Mouse (Mus musculus) kidney, postnatal 0 days (tissue): Measurements from ENCODE around the gene Gabpb1. TPM values are rescaled to one million over a fixed set of nuclear protein-coding genes. Genes with fewer than 3 reads are reported as not detected.
A peak's percentile ranks its signal among the peaks of the same experiment; 100 is the strongest.

Experiments used
- ATAC-seq: fragments of 200-750 bp; cut with Nextera tagmentation; replicated peaks from 2 replicates; pipeline ENCODE4 v1.8.0; 2017; ENCODE audit warnings: low read depth, moderate number of reproducible peaks, moderate TSS enrichment, moderate library complexity; ENCODE audit not compliant: low FRiP score
- DNase-seq: peaks from one replicate; pipeline ENCODE4 v3.0.0-alpha.2; 2016; ENCODE audit warnings: low spot score
- H3K27ac ChIP-seq: fragments of 300-500 bp; sonication (generic); 2 replicates; pipeline ENCODE4 v1.5.1; 2014; ENCODE audit warnings: mild to moderate bottlenecking
- H3K27me3 ChIP-seq: fragments of 300-500 bp; sonication (generic); 2 replicates; pipeline ENCODE4 v1.6.1; 2014; ENCODE audit warnings: low read length, mixed read lengths; ENCODE audit not compliant: insufficient read depth
- H3K36me3 ChIP-seq: fragments of 300-500 bp; sonication (generic); 2 replicates; pipeline ENCODE4 v1.6.1; 2014; ENCODE audit warnings: low read length, mixed read lengths; ENCODE audit not compliant: insufficient read depth
- H3K4me1 ChIP-seq: fragments of 300-500 bp; sonication (generic); replicated peaks from 2 replicates; pipeline ENCODE4 v1.6.1; 2014; ENCODE audit warnings: antibody characterized with exemption, low read length, mixed read lengths; ENCODE audit not compliant: insufficient read depth
- H3K4me2 ChIP-seq: fragments of 300-500 bp; sonication (generic); 2 replicates; pipeline ENCODE4 v1.6.1; 2014; ENCODE audit warnings: mild to moderate bottlenecking, low read length, moderate library complexity, mixed read lengths
- H3K4me3 ChIP-seq: fragments of 300-500 bp; sonication (generic); replicated peaks from 2 replicates; pipeline ENCODE4 v1.5.1; 2014; ENCODE audit warnings: low read depth, low read length
- H3K9ac ChIP-seq: fragments of 300-500 bp; sonication (generic); 2 replicates; pipeline ENCODE4 v1.6.1; 2014; ENCODE audit warnings: low read depth, low read length
- H3K9me3 ChIP-seq: fragments of 300-500 bp; sonication (generic); replicated peaks from 2 replicates; pipeline ENCODE4 v1.6.1; 2016; ENCODE audit warnings: low read length, inconsistent platforms, mixed read lengths
- CTCF ChIP-seq: IDR thresholded peaks from 2 replicates; pipeline ENCODE4 v1.5.1; 2016; ENCODE audit warnings: antibody characterized with exemption, low read depth, mild to moderate bottlenecking, moderate library complexity
- WGBS: fragments of 180-500 bp; shearing (Covaris S2); extraction: QIAGEN DNeasy Blood & Tissue Kit; methylation state at CpG from one replicate; pipeline ENCODE4 v1.1.7; 2014; 5-methylcytosine and 5-hydroxymethylcytosine counted together
- polyA plus RNA-seq: library from polyadenylated mRNA; unstranded; fragments of >200 nt; fragmentation: Nextera tagmentation; extraction: Ambion mirVana; gene quantifications from 2 replicates; pipeline ENCODE4 v1.2.1, GENCODE M21; 2015

Gene Gabpb1
- 36.7 and 40.7 TPM in 2 replicates for polyA plus RNA-seq

DNA sequence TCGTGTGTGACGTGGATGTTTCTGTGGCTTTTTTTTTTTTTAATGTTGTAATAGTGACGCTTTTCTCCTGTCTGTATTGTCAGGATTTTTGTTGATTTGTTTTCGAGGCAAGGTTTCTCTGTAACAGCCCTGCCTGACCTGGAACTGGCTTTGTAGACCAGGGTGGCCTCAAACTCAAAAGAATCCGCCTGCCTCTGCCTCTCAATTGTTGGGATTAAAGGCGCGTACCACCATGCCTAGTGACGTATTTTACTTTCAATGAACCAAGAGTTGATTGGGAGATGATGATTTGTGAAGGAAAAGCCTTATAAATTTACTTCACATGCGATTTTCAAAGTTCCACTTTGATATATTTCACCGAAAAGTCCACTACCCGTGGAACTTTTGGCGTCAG lies at the start of gene Gabpb1:
Gabpb1 (minus strand) TSS at position 216 of the 394 bp plus-strand sequence.
- peak within 1 kb of the TSS; percentile 100 for H3K27ac ChIP-seq
- peak within 1 kb of the TSS; percentile 83 for H3K4me2 ChIP-seq
- no peaks in the 10 kb centered on the region for H3K9me3 ChIP-seq
- DNase-seq: no peak
- no peak for TF ChIP-seq CTCF
- no peak for ATAC-seq
- H3K36me3 ChIP-seq: no peaks in the 10 kb centered on the region
- WGBS: 24% methylated on average over 12 of the region's 12 CpGs
- H3K4me1 ChIP-seq: peaks cover 10% of the 10 kb centered on the region
- peak within 1 kb of the TSS; percentile 100 for H3K9ac ChIP-seq
- peak within 1 kb of the TSS; percentile 99 for H3K4me3 ChIP-seq
- H3K27me3 ChIP-seq: no peaks in the 10 kb centered on the region

- H3K4me2 ChIP-seq: no peak overlapping the region
- H3K27me3 ChIP-seq: no peaks in the 10 kb centered on the region
- no peak overlapping the region for H3K27ac ChIP-seq
- H3K9ac ChIP-seq: no peak overlapping the region
- H3K9me3 ChIP-seq: no peaks in the 10 kb centered on the region
- no peak for TF ChIP-seq CTCF
- no peaks in the 10 kb centered on the region for H3K36me3 ChIP-seq
- no peak for DNase-seq
- no peak overlapping the region for H3K4me3 ChIP-seq
- H3K4me1 ChIP-seq: 0 out of 2 replicates have a peak, but pooled peaks cover 7% of the 10 kb centered on the region
- no peak for ATAC-seq
Observed at GRCm38 (mm10) chr2:126712950-126713349, 36.8 kb upstream of the Gabpb1 start.

DNA sequence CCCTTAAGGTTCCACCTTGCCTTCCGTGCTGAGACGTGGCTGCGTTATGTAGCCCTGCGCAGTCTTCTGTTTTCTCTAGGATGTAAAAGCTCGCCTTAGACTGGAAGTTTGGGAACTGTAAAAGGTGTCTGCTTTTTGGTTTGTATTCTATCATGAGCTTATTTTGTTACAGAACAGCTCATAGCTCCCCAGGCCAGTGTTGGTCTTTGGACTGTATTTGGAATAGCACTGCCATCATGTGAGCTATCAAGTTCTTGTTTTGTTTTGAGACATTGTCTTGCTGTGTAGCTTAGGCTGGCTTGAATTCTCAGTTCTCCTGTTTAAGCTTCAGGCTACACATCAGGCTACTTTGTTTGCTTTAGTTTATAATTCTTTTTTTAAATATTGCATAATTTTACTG lies 36.4 kb upstream of the Gabpb1 start:
- Histone ChIP-seq H3K36me3 (no peaks in the 10 kb centered on the region), H3K9ac (no peak overlapping the region), H3K4me2 (no peak overlapping the region), H3K27ac (no peak overlapping the region), H3K4me1 (0 out of 2 replicates have a peak, but pooled peaks cover 8% of the 10 kb centered on the region), H3K27me3 (no peaks in the 10 kb centered on the region), H3K4me3 (no peak overlapping the region), H3K9me3 (no peaks in the 10 kb centered on the region)
- DNase-seq (no peak), ATAC-seq (no peak)
- 97% methylated on average over 5 of the region's 5 CpGs for WGBS
- TF ChIP-seq CTCF: no peak

GRCm38 (mm10) chr2:126708361-126708760 lies 32.2 kb upstream of the Gabpb1 start:
- H3K27ac ChIP-seq: no peak overlapping the region
- H3K4me3 ChIP-seq: peak overlapping the region; percentile 86
- H3K36me3 ChIP-seq: no peaks in the 10 kb centered on the region
- ATAC-seq: no peak
- H3K4me1 ChIP-seq: 0 out of 2 replicates have a peak, but pooled peaks cover 8% of the 10 kb centered on the region
- 78% methylated on average over 4 of the region's 4 CpGs for WGBS
- no peaks in the 10 kb centered on the region; the same call in 1 of the 2 replicates for H3K27me3 ChIP-seq
- no peak for TF ChIP-seq CTCF
- H3K9ac ChIP-seq: no peak overlapping the region
- H3K4me2 ChIP-seq: peak overlapping the region; percentile 76
- H3K9me3 ChIP-seq: no peaks in the 10 kb centered on the region
- DNase-seq: no peak

DNA sequence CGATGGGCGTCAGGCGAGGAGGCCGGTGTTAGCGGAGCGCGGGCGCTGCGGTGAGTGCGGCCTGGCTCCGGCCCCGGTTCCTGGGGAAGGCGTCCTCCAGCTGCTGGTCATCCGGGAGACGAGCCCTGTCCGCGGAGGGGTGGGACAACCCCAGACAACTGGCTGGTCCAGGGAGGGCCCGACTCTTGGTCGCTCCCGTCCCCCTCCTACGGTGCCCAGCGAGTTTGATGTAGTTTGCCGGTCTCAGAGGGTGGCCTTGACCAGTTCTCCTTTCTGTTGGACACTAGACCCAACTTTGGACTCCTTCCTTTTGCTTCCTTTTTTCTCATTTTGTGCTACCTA lies 31.3 kb upstream of the Gabpb1 start:
- Histone ChIP-seq H3K4me3 (peak overlapping the region; percentile 86), H3K9me3 (no peaks in the 10 kb centered on the region), H3K27me3 (no peaks in the 10 kb centered on the region; the same call in 1 of the 2 replicates), H3K27ac (peak overlapping the region; percentile 86), H3K4me2 (peak overlapping the region; percentile 76), H3K4me1 (0 out of 2 replicates have a peak, but pooled peaks cover 8% of the 10 kb centered on the region), H3K36me3 (no peaks in the 10 kb centered on the region), H3K9ac (peak overlapping the region; percentile 79)
- under 1% methylated on average over 23 of the region's 23 CpGs for WGBS
- no peak for DNase-seq
- no peak for TF ChIP-seq CTCF
- peak; percentile 88 for ATAC-seq

- 3% methylated on average over 47 of the region's 47 CpGs for WGBS
Observed at GRCm38 (mm10) chr2:126706759-126707437, 30.8 kb upstream of the Gabpb1 start, which contains the start of gene Usp8. Usp8 (plus strand) TSS chr2:126707328.

More at GRCm38 (mm10) chr2:126706759-126707437, 30.8 kb upstream of the Gabpb1 start, which contains the start of gene Usp8:
- H3K36me3 ChIP-seq: no peaks in the 10 kb centered on the region
- H3K9ac ChIP-seq: peak within 1 kb of the TSS; percentile 79
- no peaks in the 10 kb centered on the region; the same call in 1 of the 2 replicates for H3K27me3 ChIP-seq
- peak within 1 kb of the TSS; percentile 86 for H3K4me3 ChIP-seq
- H3K4me2 ChIP-seq: peak within 1 kb of the TSS; percentile 76
- TF ChIP-seq CTCF: peak; percentile 9; the same call in 1 of the 2 replicates
- H3K27ac ChIP-seq: peak within 1 kb of the TSS; percentile 86
- H3K4me1 ChIP-seq: 0 out of 2 replicates have a peak, but pooled peaks cover 8% of the 10 kb centered on the region
- DNase-seq (peak; percentile 99), ATAC-seq (peak; percentile 100)
- H3K9me3 ChIP-seq: no peaks in the 10 kb centered on the region
